Mouse (Mus musculus) cerebellum, adult (tissue): ENCODE results near the gene Atxn7.

ENCODE experiments used
- ATAC-seq: cut with Nextera tagmentation; 2 replicates; pipeline ENCODE4 v1.9.2; 2017; ENCODE audit warnings: mild to moderate bottlenecking, moderate library complexity, mixed read lengths; ENCODE audit not compliant: insufficient number of reproducible peaks, low FRiP score, low TSS enrichment

Atxn7 gene

DNA sequence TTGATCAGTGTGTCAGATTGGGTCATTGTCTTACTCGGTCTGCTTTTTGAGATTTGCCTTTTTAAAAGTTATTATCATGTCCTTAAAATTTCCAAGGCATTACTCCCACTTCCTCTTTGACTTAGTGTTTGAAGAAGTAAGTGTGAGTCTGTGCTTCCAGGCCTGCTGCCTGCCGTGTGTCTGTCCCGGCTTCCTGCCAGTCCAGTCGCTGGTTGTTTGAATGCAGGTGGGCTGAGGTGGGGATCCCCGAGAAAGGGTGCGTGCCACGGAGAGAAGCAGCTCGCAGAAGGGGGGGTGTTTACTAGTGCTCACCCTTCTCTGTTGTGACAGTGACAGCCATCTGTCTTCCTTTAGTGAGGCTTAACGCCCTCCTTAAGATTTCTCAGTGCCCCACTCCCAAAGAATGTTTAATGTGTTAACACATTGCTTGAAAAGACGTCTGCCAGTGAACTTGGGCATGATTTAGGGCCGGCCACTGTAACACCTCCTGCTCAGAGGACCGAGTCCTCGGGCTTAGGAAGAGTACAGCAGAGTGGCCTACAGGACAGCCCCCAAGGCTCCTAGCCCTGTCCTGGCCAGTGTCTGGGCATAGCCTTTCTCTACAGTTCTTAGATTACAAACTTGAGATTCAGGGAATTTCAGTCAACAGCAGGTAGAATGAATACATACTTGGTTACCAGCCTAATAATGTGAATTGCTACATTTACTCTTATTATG is 143.1 kb downstream of the Atxn7 start:
- ATAC-seq, result no peak

DNA sequence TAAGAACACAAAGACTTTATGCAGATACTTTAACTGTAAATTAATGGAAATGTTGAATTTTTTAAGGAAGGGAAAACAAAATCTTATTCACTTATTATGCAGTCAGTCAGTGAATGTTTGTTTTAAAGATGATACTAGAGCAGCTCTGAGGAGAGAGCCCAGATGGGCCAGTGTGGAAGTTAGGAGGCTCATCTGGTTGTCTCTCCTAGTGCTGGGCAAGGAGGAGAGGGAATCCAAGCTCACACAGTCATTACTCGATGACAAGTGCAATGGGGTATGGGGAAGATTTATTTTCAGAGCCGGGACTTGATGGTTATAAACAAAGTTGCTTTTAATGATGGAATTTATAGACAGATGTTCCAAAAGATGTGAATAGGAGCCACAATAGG is 143.7 kb downstream of the Atxn7 start:
- ATAC-seq, result no peak

DNA sequence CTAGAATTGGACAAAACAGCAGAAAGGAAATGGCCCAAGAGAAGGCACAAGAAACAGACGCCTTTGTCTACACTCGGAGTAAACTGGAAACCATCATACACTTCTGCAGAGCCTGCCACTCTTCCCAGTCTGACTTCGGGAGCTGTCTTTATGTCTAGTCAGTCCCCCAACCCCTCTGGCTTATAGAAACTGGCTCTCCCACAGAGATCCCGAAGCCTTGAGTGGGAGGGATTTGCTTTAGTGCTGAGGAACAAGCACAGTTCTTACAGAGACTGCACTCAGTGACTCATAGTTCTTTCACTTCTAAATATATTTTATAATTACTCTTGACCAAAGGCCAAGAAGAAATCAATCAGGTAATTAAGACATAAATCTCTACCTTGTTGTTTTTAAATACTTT is 149.5 kb downstream of the Atxn7 start:
- no peak for ATAC-seq

DNA sequence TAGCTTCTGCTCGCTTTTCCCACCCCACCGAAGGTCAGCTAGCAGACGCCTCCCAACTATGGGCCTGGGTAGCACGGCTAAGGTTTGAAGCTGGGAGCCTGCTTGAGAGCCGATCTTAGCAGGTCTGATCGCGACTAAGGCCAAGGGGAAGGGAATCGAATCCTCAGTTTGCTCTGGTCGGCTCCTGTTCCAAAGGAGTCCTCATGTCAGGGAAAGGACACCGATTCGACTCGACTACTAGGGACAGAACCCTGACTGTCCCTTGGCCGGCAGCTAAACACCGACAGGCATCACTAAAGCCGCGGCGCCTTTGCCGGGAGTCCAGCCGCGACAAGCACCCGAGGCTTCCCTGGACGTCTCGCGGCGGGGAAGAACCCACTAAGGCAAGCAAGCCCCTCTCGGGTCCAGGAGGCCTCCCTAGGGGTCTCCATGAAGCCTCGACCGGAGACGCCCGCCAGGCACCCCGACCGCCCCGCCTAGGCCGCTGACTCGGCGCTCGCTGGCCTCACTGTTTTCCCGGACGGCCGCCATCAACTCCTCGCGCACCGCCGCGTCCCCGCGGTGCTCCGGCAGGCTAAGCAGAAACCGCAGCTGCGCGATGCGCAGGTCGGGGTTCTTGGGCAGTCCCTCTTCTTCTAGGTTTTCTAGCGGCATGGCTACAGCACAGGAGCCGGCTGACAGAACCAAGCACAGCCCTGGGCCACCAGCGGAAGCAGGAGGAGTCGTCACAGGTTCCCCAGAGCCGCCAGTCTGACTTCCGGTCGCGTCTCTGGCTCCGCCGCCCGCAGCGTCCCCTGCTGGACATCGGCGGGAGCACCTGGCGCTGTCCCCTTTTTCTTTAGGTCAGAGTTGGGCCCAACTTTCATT is 159.2 kb downstream of the Atxn7 start, which contains the start of gene Psmd6:
Gene Psmd6 (minus strand): TSS at position 755 of the 867 bp plus-strand sequence.
- peak; percentile 97 for ATAC-seq
